Mouse (Mus musculus): ENCODE results near the gene Polr2j.

GRCm38 (mm10) chr5:136147704-136148103 lies 31.3 kb downstream of the Polr2j start:
- no peak for TF ChIP-seq CTCF (IDR thresholded peaks at IDR 0.05; ENCODE audit: low read depth)
- TF ChIP-seq EP300 (IDR thresholded peaks at IDR 0.05; ENCODE audit: low read depth) = no peak

Data from liver, postnatal 0 days (tissue).